Mouse (Mus musculus) myocyte (in vitro differentiated cells): ENCODE measurements around the gene Tbxas1.

Experiments used
- CEBPB ChIP-seq: IDR thresholded peaks from 2 replicates; pipeline ENCODE4 v1.6.1; 2011; ENCODE audit warnings: mild to moderate bottlenecking, moderate library complexity; ENCODE audit not compliant: poor library complexity, insufficient read depth, severe bottlenecking
- E2F4 ChIP-seq: IDR thresholded peaks from one replicate; pipeline ENCODE4 v1.6.1; 2011; ENCODE audit warnings: mild to moderate bottlenecking, control low read depth, moderate library complexity; ENCODE audit not compliant: insufficient read depth
- MAX ChIP-seq: IDR thresholded peaks from one replicate; pipeline ENCODE4 v1.6.1; 2011; ENCODE audit warnings: low read depth, mild to moderate bottlenecking, control low read depth
- MYOD1 ChIP-seq, 3 experiments: IDR thresholded peaks; one replicate each; pipeline ENCODE4 v1.6.1; 2011; ENCODE audit warnings: control low read depth in 2 of 3, low read depth in 2 of 3, mild to moderate bottlenecking in 2 of 3, moderate library complexity in 1 of 3; ENCODE audit not compliant: insufficient read length in 2 of 3, control insufficient read depth in 1 of 3
- MYOG ChIP-seq, 3 experiments: IDR thresholded peaks; one replicate each; pipeline ENCODE4 v1.6.1; 2011; ENCODE audit warnings: control low read depth in 2 of 3, low read depth in 2 of 3, mild to moderate bottlenecking in 2 of 3; ENCODE audit not compliant: insufficient read length in 2 of 3, control insufficient read depth in 1 of 3, insufficient read depth in 1 of 3
- POLR2A ChIP-seq: IDR thresholded peaks from one replicate; pipeline ENCODE4 v1.6.1; 2011; ENCODE audit warnings: low read depth, mild to moderate bottlenecking, control low read depth, moderate library complexity; ENCODE audit not compliant: insufficient read length
- POLR2AphosphoS2 ChIP-seq: IDR thresholded peaks from one replicate; pipeline ENCODE4 v1.6.1; 2011; ENCODE audit warnings: low read depth, control low read depth; ENCODE audit not compliant: insufficient read length
- REST ChIP-seq: IDR thresholded peaks from one replicate; pipeline ENCODE4 v1.6.1; 2011; ENCODE audit warnings: mild to moderate bottlenecking, control low read depth, moderate library complexity; ENCODE audit not compliant: insufficient read depth, insufficient read length
- SRF ChIP-seq: IDR thresholded peaks from one replicate; pipeline ENCODE4 v1.6.1; 2011; ENCODE audit warnings: low read depth; ENCODE audit not compliant: control insufficient read depth, insufficient read length
- TCF12 ChIP-seq: IDR thresholded peaks from one replicate; pipeline ENCODE4 v1.6.1; 2011; ENCODE audit warnings: mild to moderate bottlenecking, control low read depth; ENCODE audit not compliant: poor library complexity, insufficient read depth, severe bottlenecking
- TCF3 ChIP-seq: IDR thresholded peaks from one replicate; pipeline ENCODE4 v1.6.1; 2011; ENCODE audit warnings: low read depth, control low read depth; ENCODE audit not compliant: insufficient read length
- USF1 ChIP-seq: IDR thresholded peaks from one replicate; pipeline ENCODE4 v1.6.1; 2011; ENCODE audit warnings: low read depth, mild to moderate bottlenecking, control low read depth, moderate library complexity

- TF ChIP-seq POLR2A (no peak), USF1 (no peak), CEBPB (no peak), SRF (no peak), POLR2AphosphoS2 (no peak), TCF12 (no peak), MYOD1 (IDR thresholded peaks at IDR 0.05; ENCODE audit: control insufficient read depth in 1 of 3, insufficient read length in 2 of 3, low read depth in 2 of 3) (no peak), TCF3 (no peak), E2F4 (no peak), MAX (no peak), MYOG (IDR thresholded peaks at IDR 0.05; ENCODE audit: control insufficient read depth in 1 of 3, insufficient read depth in 1 of 3, insufficient read length in 2 of 3, low read depth in 2 of 3) (no peak), REST (no peak)
These were observed 86.3 kb downstream of the Tbxas1 start for GRCm38 (mm10) chr6:38961427-38962033.
